In the genomic region with DNA sequence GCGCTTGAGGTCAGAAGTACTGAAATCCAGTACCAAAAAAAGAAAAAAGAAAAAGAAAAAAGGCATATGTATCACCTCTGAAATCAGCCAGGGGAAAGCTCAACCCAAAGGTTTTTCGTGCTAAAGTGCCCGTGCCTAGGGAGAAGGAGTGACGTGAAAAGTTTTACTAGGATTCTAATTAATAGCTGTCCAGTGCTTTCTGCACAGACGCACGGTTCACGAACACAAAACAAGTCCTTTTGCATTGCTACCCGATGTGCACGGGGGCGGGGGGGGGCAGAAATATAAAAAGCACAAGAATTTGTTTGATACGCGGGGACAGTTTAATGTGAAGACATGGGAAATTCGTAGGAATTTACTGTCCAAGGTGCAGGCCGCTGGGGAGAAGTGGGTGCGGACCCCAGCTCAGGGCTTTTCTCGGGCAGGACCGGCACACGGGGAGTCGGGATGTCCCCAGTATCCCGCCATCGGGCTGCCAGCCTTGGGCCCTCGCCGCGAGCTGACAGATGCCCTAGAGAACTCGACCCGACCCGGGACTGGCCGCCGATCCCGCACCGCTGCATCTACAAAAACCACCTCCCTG, we compare ENCODE assay signal across 8 mouse cellular contexts. TPM values are rescaled to one million over a fixed set of nuclear protein-coding genes. Genes with fewer than 3 reads are reported as not detected.
DNase-seq lines count a peak whose midpoint lies in the region; ATAC-seq and TF ChIP-seq lines count a peak whose summit lies in the region.

No protein-coding gene starts in this region.

- peak; percentile 82 for ATAC-seq in lung, embryonic 16.5 days (ENCODE audit: low read depth)
- ATAC-seq in embryonic facial prominence, embryonic 14.5 days (ENCODE audit: low read depth): peak; percentile 47
- ATAC-seq in intestine, postnatal 0 days: no peak; the same call in 1 of the 2 replicates
- 0 out of 2 replicates have a peak, but pooled peaks have one; percentile 42 for ATAC-seq in midbrain, embryonic 16.5 days

- H3K9ac ChIP-seq in lung, embryonic 16.5 days (ENCODE audit: low read length): peak overlapping the region; percentile 93
- peak overlapping the region; percentile 84 for H3K9ac ChIP-seq in embryonic facial prominence, embryonic 14.5 days (ENCODE audit: low read depth, low read length)
- H3K9ac ChIP-seq in intestine, postnatal 0 days (ENCODE audit: low read depth, low read length): peak overlapping the region; percentile 88
- peak overlapping the region; percentile 91 for H3K9ac ChIP-seq in midbrain, embryonic 16.5 days (ENCODE audit: low read depth, low read length)

- no peak for DNase-seq in lung, adult 18-20 months
- no peak for DNase-seq in embryonic facial prominence, embryonic 14.5 days (ENCODE audit: low spot score)
- DNase-seq in left cerebral cortex, postnatal 10 days (ENCODE audit: extremely low spot score in 1 of 2, low spot score in 2 of 2): no peak
- no peak for DNase-seq in right cerebral cortex, postnatal 10 days (ENCODE audit: low spot score in 2 of 2)
- no peak for DNase-seq in ovary, postnatal 14 days (ENCODE audit: low spot score)

- no peaks in the 10 kb centered on the region for H3K27me3 ChIP-seq in lung, embryonic 16.5 days (ENCODE audit: control insufficient read depth, insufficient read depth, low read depth, low read length)
- H3K27me3 ChIP-seq in embryonic facial prominence, embryonic 14.5 days (replicated peaks; ENCODE audit: control insufficient read depth, insufficient read depth, low read length): no peaks in the 10 kb centered on the region
- no peaks in the 10 kb centered on the region for H3K27me3 ChIP-seq in intestine, postnatal 0 days (replicated peaks; ENCODE audit: control insufficient read depth, insufficient read depth, low read length)
- H3K27me3 ChIP-seq in midbrain, embryonic 16.5 days (ENCODE audit: control insufficient read depth, insufficient read depth, low read depth, low read length): no peaks in the 10 kb centered on the region

- H3K4me3 ChIP-seq in lung, embryonic 16.5 days (ENCODE audit: low read length): peak overlapping the region; percentile 76
- peak overlapping the region; percentile 61 for H3K4me3 ChIP-seq in embryonic facial prominence, embryonic 14.5 days (ENCODE audit: low read depth, low read length)
- peak overlapping the region; percentile 92 for H3K4me3 ChIP-seq in intestine, postnatal 0 days (ENCODE audit: low read depth, low read length)
- H3K4me3 ChIP-seq in midbrain, embryonic 16.5 days (ENCODE audit: low read depth, low read length): peak overlapping the region; percentile 84

- peaks cover 6% of the 10 kb centered on the region; the same call in 1 of the 2 replicates for H3K4me1 ChIP-seq in lung, embryonic 16.5 days (replicated peaks; ENCODE audit: control insufficient read depth, insufficient read depth, low read length)
- peaks cover 9% of the 10 kb centered on the region; the same call in 1 of the 2 replicates for H3K4me1 ChIP-seq in embryonic facial prominence, embryonic 14.5 days (ENCODE audit: control insufficient read depth, insufficient read depth, low read length)
- H3K4me1 ChIP-seq in intestine, postnatal 0 days (replicated peaks; ENCODE audit: control insufficient read depth, insufficient read depth, low read length): no peaks in the 10 kb centered on the region
- peaks cover 14% of the 10 kb centered on the region for H3K4me1 ChIP-seq in midbrain, embryonic 16.5 days (ENCODE audit: control insufficient read depth, insufficient read depth, low read length)

- no peaks in the 10 kb centered on the region for H3K36me3 ChIP-seq in lung, embryonic 16.5 days (ENCODE audit: control insufficient read depth, insufficient read depth, low read length)
- H3K36me3 ChIP-seq in embryonic facial prominence, embryonic 14.5 days (ENCODE audit: control insufficient read depth, insufficient read depth, low read length): no peaks in the 10 kb centered on the region
- no peaks in the 10 kb centered on the region for H3K36me3 ChIP-seq in intestine, postnatal 0 days (ENCODE audit: control insufficient read depth, insufficient read depth)
- H3K36me3 ChIP-seq in midbrain, embryonic 16.5 days (ENCODE audit: control insufficient read depth, insufficient read depth, low read length): no peaks in the 10 kb centered on the region

- no peak for TF ChIP-seq CTCF in intestine, postnatal 0 days (IDR thresholded peaks at IDR 0.05; ENCODE audit: low read depth)

- H3K4me2 ChIP-seq in lung, embryonic 16.5 days (ENCODE audit: low read depth, low read length): peak overlapping the region; percentile 81
- peak overlapping the region; percentile 56 for H3K4me2 ChIP-seq in embryonic facial prominence, embryonic 14.5 days (ENCODE audit: low read depth, low read length)
- H3K4me2 ChIP-seq in intestine, postnatal 0 days (replicated peaks; ENCODE audit: low read depth): peak overlapping the region; percentile 80
- peak overlapping the region; percentile 92 for H3K4me2 ChIP-seq in midbrain, embryonic 16.5 days (ENCODE audit: low read length)

- WGBS in lung, embryonic 16.5 days: 1% methylated on average over 31 of the region's 31 CpGs
- WGBS in embryonic facial prominence, embryonic 14.5 days: under 1% methylated on average over 24 of the region's 31 CpGs
- under 1% methylated on average over 31 of the region's 31 CpGs for WGBS in intestine, postnatal 0 days
- under 1% methylated on average over 31 of the region's 31 CpGs for WGBS in midbrain, embryonic 16.5 days

- H3K9me3 ChIP-seq in lung, embryonic 16.5 days (ENCODE audit: control insufficient read depth, low read length): 0 out of 2 replicates have a peak, but pooled peaks cover 2% of the 10 kb centered on the region
- H3K9me3 ChIP-seq in embryonic facial prominence, embryonic 14.5 days (ENCODE audit: control insufficient read depth, low read length): peaks cover 5% of the 10 kb centered on the region; the same call in 1 of the 2 replicates
- no peaks in the 10 kb centered on the region; the same call in 1 of the 2 replicates for H3K9me3 ChIP-seq in intestine, postnatal 0 days (ENCODE audit: control insufficient read depth)
- H3K9me3 ChIP-seq in midbrain, embryonic 16.5 days (replicated peaks; ENCODE audit: control insufficient read depth, low read length, poor library complexity, severe bottlenecking): no peaks in the 10 kb centered on the region

- intact Hi-C loops in left cerebral cortex, postnatal 10 days (cut with DNase I): loop anchor here (5.0 kb wide), 2 partner anchors 43 to 57 kb away; no protein-coding TSS in a partner anchor

- peak overlapping the region; percentile 44; the same call in 1 of the 2 replicates for H3K27ac ChIP-seq in lung, embryonic 16.5 days (ENCODE audit: low read length)
- no peak overlapping the region for H3K27ac ChIP-seq in embryonic facial prominence, embryonic 14.5 days (replicated peaks; ENCODE audit: low read depth, low read length)
- peak overlapping the region; percentile 60; the same call in 1 of the 2 replicates for H3K27ac ChIP-seq in intestine, postnatal 0 days (ENCODE audit: low read depth, low read length)
- peak overlapping the region; percentile 82 for H3K27ac ChIP-seq in midbrain, embryonic 16.5 days (ENCODE audit: low read length)

RNA-seq across cellular contexts. Expression of a gene that starts 0.4 kb away (rescaled TPM):
- polyA plus RNA-seq in lung, embryonic 16.5 days (2015; fragmentation: Nextera tagmentation; extraction: Ambion mirVana): 4.2 and 5.3 TPM in 2 replicates
- polyA plus RNA-seq in embryonic facial prominence, embryonic 14.5 days (2014; fragmentation: Nextera tagmentation; extraction: Ambion mirVana): 3.8 and 4.2 TPM in 2 replicates
- polyA plus RNA-seq in intestine, postnatal 0 days (2015; fragmentation: Nextera tagmentation; extraction: Ambion mirVana): 0.93 and 1.0 TPM in 2 replicates
- 8.1 and 9.3 TPM in 2 replicates for polyA plus RNA-seq in midbrain, embryonic 16.5 days (2015; fragmentation: Nextera tagmentation; extraction: Ambion mirVana)
- total RNA-seq in left cerebral cortex, postnatal 10 days (2021): 1 to 10 TPM; 8.0 to 8.1 TPM

RNA-seq across cellular contexts. Expression of a gene that starts 38.8 kb away (rescaled TPM):
- polyA plus RNA-seq in lung, embryonic 16.5 days (2015; fragmentation: Nextera tagmentation; extraction: Ambion mirVana): not detected in 2 replicates
- polyA plus RNA-seq in embryonic facial prominence, embryonic 14.5 days (2014; fragmentation: Nextera tagmentation; extraction: Ambion mirVana): not detected in 2 replicates
- polyA plus RNA-seq in intestine, postnatal 0 days (2015; fragmentation: Nextera tagmentation; extraction: Ambion mirVana): not detected in 2 replicates
- not detected in 2 replicates for polyA plus RNA-seq in midbrain, embryonic 16.5 days (2015; fragmentation: Nextera tagmentation; extraction: Ambion mirVana)
- not detected for total RNA-seq in left cerebral cortex, postnatal 10 days (2021)

RNA-seq across cellular contexts. Expression of a gene that starts 45.8 kb away (rescaled TPM):
- polyA plus RNA-seq in lung, embryonic 16.5 days (2015; fragmentation: Nextera tagmentation; extraction: Ambion mirVana): 164 and 173 TPM in 2 replicates
- polyA plus RNA-seq in embryonic facial prominence, embryonic 14.5 days (2014; fragmentation: Nextera tagmentation; extraction: Ambion mirVana): 196 and 210 TPM in 2 replicates
- 109 and 115 TPM in 2 replicates for polyA plus RNA-seq in intestine, postnatal 0 days (2015; fragmentation: Nextera tagmentation; extraction: Ambion mirVana)
- polyA plus RNA-seq in midbrain, embryonic 16.5 days (2015; fragmentation: Nextera tagmentation; extraction: Ambion mirVana): 167 and 170 TPM in 2 replicates
- total RNA-seq in left cerebral cortex, postnatal 10 days (2021): 10 to 100 TPM; 75.9 to 90.0 TPM

RNA-seq across cellular contexts. Expression of a gene that starts 55.3 kb away (rescaled TPM):
- 94.7 and 98.7 TPM in 2 replicates for polyA plus RNA-seq in lung, embryonic 16.5 days (2015; fragmentation: Nextera tagmentation; extraction: Ambion mirVana)
- 112 and 116 TPM in 2 replicates for polyA plus RNA-seq in embryonic facial prominence, embryonic 14.5 days (2014; fragmentation: Nextera tagmentation; extraction: Ambion mirVana)
- polyA plus RNA-seq in intestine, postnatal 0 days (2015; fragmentation: Nextera tagmentation; extraction: Ambion mirVana): 51.0 and 51.2 TPM in 2 replicates
- polyA plus RNA-seq in midbrain, embryonic 16.5 days (2015; fragmentation: Nextera tagmentation; extraction: Ambion mirVana): 87.7 and 90.4 TPM in 2 replicates
- 10 to 100 TPM; 75.6 to 77.0 TPM for total RNA-seq in left cerebral cortex, postnatal 10 days (2021)
